Mouse (Mus musculus) embryonic fibroblast, embryonic 13.5 days (primary cell): ENCODE measurements around the gene Mapk10.

Experiments used
- CTCF ChIP-seq: IDR thresholded peaks from 2 replicates; pipeline ENCODE4 v1.5.1; 2011; ENCODE audit warnings: mild to moderate bottlenecking, control low read depth, low read length, moderate library complexity, borderline replicate concordance; ENCODE audit not compliant: insufficient read depth
- POLR2A ChIP-seq: IDR thresholded peaks from 2 replicates; pipeline ENCODE4 v1.6.1; 2011; ENCODE audit warnings: low read depth, mild to moderate bottlenecking, control low read depth, low read length, moderate library complexity

GRCm38 (mm10) chr5:103133626-103134025 is 77.5 kb downstream of the Mapk10 start:
- TF ChIP-seq CTCF (no peak), POLR2A (no peak)
